Mouse (Mus musculus): ENCODE measurements at regions not wholly inside any gene's neighbourhood (a gene's known extent, or its start where the extent isn't known, plus 50 kb on each side); places are given as distances from the start of the nearest gene placed in this dataset.

DNA sequence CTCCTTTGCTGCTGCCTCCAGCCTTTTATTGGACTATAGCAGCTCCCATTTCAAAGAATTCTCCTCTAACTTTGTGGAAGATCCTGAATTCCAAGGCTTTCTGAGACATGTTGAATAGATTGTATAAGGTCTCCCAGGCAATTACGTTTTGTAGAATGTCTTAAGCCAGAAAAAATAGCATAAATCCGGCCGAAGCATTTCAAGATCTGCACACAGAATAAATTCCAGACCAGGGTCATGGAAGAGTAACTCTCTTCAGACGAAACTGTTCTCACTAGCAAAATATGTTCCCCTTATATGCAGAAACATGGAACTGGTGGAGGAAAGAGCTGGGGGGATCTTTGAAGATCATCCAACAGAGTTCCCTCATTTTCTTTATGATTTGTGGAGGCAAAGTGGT, 259.5 kb downstream of the Pmp22 start:
- no peaks in the 10 kb centered on the region for H3K4me1 ChIP-seq (ENCODE audit: control insufficient read depth, insufficient read depth, insufficient read length, low read length)
- WGBS: 79% methylated on average over 4 of the region's 4 CpGs

DNA sequence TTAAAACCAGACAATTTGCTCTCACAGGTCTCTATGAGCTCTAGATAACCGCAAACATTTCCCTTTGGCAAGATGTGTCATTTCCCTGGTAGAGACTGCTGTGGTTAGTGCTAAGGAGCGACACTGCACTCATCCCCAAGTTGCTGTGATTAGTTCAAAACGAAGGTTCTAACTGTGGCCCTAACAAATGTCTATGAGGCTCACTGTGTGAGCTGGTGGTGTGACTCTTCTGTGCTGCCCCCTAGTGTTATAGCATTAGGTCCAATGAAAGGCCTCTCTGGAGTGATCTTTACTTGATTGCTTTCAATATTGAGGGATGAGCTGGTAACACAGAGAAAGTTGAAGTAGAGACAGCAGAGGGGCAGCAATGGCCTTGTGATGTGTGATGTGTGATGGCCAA, 262.7 kb downstream of the Pmp22 start:
- Histone ChIP-seq H3K36me3 (ENCODE audit: control insufficient read depth, insufficient read depth, low read length) (no peaks in the 10 kb centered on the region), H3K4me1 (ENCODE audit: control insufficient read depth, insufficient read depth, insufficient read length, low read length) (no peaks in the 10 kb centered on the region), H3K27ac (ENCODE audit: insufficient read depth, low read depth, low read length) (no peak overlapping the region), H3K27me3 (ENCODE audit: control insufficient read depth, insufficient read depth, low read length) (no peaks in the 10 kb centered on the region), H3K4me3 (ENCODE audit: low read depth, low read length) (no peak overlapping the region)
- WGBS: 46% methylated on average over 3 of the region's 3 CpGs
- TF ChIP-seq CTCF (IDR thresholded peaks at IDR 0.05; ENCODE audit: extremely low read depth, insufficient read length, insufficient replicate concordance, low read depth, low read length) (no peak), POLR2A (IDR thresholded peaks at IDR 0.05; ENCODE audit: low read depth, low read length) (no peak)

More for the DNA sequence above, 259.5 kb downstream of the Pmp22 start:
- Histone ChIP-seq H3K36me3 (ENCODE audit: control insufficient read depth, insufficient read depth, low read length) (no peaks in the 10 kb centered on the region), H3K27me3 (ENCODE audit: control insufficient read depth, insufficient read depth, low read length) (no peaks in the 10 kb centered on the region), H3K27ac (ENCODE audit: insufficient read depth, low read depth, low read length) (no peak overlapping the region), H3K4me3 (ENCODE audit: low read depth, low read length) (no peak overlapping the region)
- TF ChIP-seq CTCF (IDR thresholded peaks at IDR 0.05; ENCODE audit: extremely low read depth, insufficient read length, insufficient replicate concordance, low read depth, low read length) (no peak), POLR2A (IDR thresholded peaks at IDR 0.05; ENCODE audit: low read depth, low read length) (no peak)

DNA sequence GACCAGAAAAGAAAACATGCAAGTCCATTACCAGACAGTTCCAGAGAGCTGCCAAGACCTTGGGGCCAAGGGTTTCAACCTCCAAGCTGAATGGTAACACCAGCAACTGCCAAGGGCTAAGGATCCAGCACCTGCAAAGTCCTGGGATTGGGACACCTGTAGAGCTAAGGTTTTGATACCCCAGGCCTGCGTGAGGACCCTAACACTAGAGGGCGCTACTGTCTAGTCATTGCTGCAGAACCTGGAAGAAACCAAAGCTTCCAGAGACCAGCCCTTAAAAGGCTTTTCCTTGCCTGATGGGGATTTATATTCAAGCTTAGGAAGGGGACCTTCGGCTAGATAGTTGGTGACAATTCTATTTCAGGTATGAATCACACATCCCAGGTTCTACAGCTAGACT, 263.6 kb downstream of the Pmp22 start:
- WGBS: 60% methylated on average over 3 of the region's 3 CpGs
- Histone ChIP-seq H3K4me1 (ENCODE audit: control insufficient read depth, insufficient read depth, insufficient read length, low read length) (no peaks in the 10 kb centered on the region), H3K27me3 (ENCODE audit: control insufficient read depth, insufficient read depth, low read length) (no peaks in the 10 kb centered on the region), H3K4me3 (ENCODE audit: low read depth, low read length) (no peak overlapping the region), H3K27ac (ENCODE audit: insufficient read depth, low read depth, low read length) (no peak overlapping the region), H3K36me3 (ENCODE audit: control insufficient read depth, insufficient read depth, low read length) (no peaks in the 10 kb centered on the region)
- TF ChIP-seq POLR2A (IDR thresholded peaks at IDR 0.05; ENCODE audit: low read depth, low read length) (no peak), CTCF (IDR thresholded peaks at IDR 0.05; ENCODE audit: extremely low read depth, insufficient read length, insufficient replicate concordance, low read depth, low read length) (peak; percentile 44; the same call in 1 of the 2 replicates)

DNA sequence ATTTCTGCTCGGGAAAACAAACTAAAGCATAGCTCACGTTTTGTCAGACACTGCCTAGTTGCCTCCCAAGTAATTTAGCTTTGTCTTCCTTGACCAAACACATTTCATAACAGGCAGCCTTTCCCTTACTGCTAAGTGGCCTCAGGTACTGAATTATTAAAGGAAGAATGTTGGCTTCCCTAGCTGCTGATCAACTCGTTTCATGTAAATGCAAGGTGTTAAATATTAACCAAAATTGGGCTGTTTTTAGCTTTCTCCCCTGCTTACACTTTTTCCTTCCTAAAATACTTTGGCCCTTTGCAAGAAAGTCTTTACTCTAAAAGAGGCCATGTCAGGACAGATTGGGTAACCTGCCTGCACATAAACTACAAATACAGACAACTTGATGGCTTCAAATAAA, 265.4 kb downstream of the Pmp22 start:
- no peaks in the 10 kb centered on the region for H3K36me3 ChIP-seq (ENCODE audit: control insufficient read depth, insufficient read depth, low read length)
- no peak overlapping the region for H3K27ac ChIP-seq (ENCODE audit: insufficient read depth, low read depth, low read length)
- H3K4me3 ChIP-seq (ENCODE audit: low read depth, low read length): no peak overlapping the region
- H3K4me1 ChIP-seq (ENCODE audit: control insufficient read depth, insufficient read depth, insufficient read length, low read length): no peaks in the 10 kb centered on the region
- 27% methylated on average over 3 of the region's 3 CpGs for WGBS
- H3K27me3 ChIP-seq (ENCODE audit: control insufficient read depth, insufficient read depth, low read length): no peaks in the 10 kb centered on the region
- no peak for TF ChIP-seq POLR2A (IDR thresholded peaks at IDR 0.05; ENCODE audit: low read depth, low read length)
- TF ChIP-seq CTCF (IDR thresholded peaks at IDR 0.05; ENCODE audit: extremely low read depth, insufficient read length, insufficient replicate concordance, low read depth, low read length): no peak

DNA sequence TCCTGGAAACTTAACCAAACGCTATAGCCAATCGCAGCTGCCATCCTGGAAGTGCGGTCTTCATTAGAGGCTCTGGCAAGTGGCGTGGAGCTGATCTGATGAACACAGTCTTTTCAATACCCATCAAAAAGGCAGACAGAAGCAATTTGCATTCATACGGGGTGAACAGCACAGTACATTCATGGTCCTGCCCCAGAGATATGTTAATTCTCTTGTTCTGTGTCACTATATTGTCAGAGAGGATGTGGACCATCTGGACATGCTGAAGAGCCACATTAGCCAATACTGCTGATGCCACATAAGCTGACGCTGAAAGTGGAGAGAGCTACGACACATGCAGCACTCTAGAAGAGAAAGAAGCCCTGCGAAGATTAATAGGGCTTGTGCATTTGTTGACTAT, 267.6 kb downstream of the Pmp22 start:
- Histone ChIP-seq H3K36me3 (ENCODE audit: control insufficient read depth, insufficient read depth, low read length) (no peaks in the 10 kb centered on the region), H3K4me3 (ENCODE audit: low read depth, low read length) (no peak overlapping the region), H3K4me1 (ENCODE audit: control insufficient read depth, insufficient read depth, insufficient read length, low read length) (no peaks in the 10 kb centered on the region), H3K27ac (ENCODE audit: insufficient read depth, low read depth, low read length) (no peak overlapping the region), H3K27me3 (ENCODE audit: control insufficient read depth, insufficient read depth, low read length) (no peaks in the 10 kb centered on the region)
- 85% methylated on average over 8 of the region's 8 CpGs for WGBS
- TF ChIP-seq POLR2A (IDR thresholded peaks at IDR 0.05; ENCODE audit: low read depth, low read length) (no peak), CTCF (IDR thresholded peaks at IDR 0.05; ENCODE audit: extremely low read depth, insufficient read length, insufficient replicate concordance, low read depth, low read length) (no peak)

DNA sequence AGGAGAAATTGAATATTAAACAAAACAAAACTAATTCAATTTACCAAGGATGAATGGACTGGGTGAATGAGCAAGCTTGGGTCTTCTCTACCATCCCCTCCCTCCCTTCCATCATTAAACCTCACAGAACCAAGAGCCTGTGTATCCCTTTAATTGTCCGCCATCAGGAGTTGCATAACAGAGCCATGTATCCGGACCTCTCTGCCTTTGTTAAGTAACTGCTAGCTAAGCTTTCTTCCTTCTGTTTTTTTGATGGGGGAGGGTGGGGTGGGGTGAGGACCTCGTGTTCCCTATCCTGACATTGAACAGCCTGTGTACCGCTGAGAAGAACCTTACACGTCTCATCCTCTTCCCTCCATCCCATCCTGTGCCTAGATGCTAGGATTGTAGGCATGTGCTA, 274.0 kb downstream of the Pmp22 start:
- 59% methylated on average over 5 of the region's 5 CpGs for WGBS
- Histone ChIP-seq H3K27ac (ENCODE audit: insufficient read depth, low read depth, low read length) (no peak overlapping the region), H3K4me3 (ENCODE audit: low read depth, low read length) (no peak overlapping the region), H3K4me1 (ENCODE audit: control insufficient read depth, insufficient read depth, insufficient read length, low read length) (no peaks in the 10 kb centered on the region), H3K27me3 (ENCODE audit: control insufficient read depth, insufficient read depth, low read length) (no peaks in the 10 kb centered on the region), H3K36me3 (ENCODE audit: control insufficient read depth, insufficient read depth, low read length) (no peaks in the 10 kb centered on the region)
- no peak for TF ChIP-seq POLR2A (IDR thresholded peaks at IDR 0.05; ENCODE audit: low read depth, low read length)
- no peak for TF ChIP-seq CTCF (IDR thresholded peaks at IDR 0.05; ENCODE audit: extremely low read depth, insufficient read length, insufficient replicate concordance, low read depth, low read length)

DNA sequence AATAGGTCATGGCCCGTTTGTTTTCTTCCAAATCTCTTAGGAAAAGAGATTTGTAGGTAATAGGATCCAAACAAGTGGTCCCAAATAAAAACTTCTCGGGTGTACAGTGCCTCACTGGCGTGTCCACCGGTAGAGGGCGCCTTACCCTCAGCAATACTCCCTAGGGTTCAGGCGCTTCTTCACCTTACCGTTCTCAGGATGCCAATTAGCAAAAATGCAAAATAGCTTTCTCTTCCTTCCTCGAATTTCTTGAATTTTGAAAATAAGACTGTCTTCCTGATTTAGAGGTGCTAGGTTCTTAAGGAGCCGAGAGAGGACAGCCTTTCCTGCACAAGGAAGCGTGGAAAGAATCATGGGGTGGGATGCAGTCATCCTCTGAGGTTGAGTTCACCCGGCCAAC, 275.9 kb downstream of the Pmp22 start:
- no peaks in the 10 kb centered on the region for H3K27me3 ChIP-seq (ENCODE audit: control insufficient read depth, insufficient read depth, low read length)
- peak; percentile 78; the same call in 1 of the 2 replicates for TF ChIP-seq CTCF (IDR thresholded peaks at IDR 0.05; ENCODE audit: extremely low read depth, insufficient read length, insufficient replicate concordance, low read depth, low read length)
- no peak for TF ChIP-seq POLR2A (IDR thresholded peaks at IDR 0.05; ENCODE audit: low read depth, low read length)

DNA sequence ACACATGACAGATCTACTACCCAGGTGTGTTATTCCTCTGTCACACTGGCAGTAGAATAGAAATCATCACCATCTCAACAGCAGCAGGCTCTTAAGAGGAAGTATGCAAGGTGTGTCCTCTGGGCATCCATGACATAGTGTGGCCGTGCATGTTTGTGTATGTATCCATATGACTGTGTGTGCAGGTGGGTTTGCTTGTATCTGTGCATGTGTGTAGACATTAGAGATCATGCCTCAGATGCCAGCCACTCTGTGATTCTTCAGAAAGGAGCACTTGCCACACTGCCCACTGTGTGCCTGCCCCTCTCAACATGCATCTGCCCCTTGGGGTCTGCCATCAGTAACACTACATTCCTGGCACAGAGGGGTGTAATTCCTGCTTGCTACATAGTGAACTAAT, 280.6 kb downstream of the Pmp22 start:
- 82% methylated on average over 1 of the region's 1 CpGs for WGBS
- Histone ChIP-seq H3K27ac (ENCODE audit: insufficient read depth, low read depth, low read length) (no peak overlapping the region), H3K4me3 (ENCODE audit: low read depth, low read length) (no peak overlapping the region), H3K27me3 (ENCODE audit: control insufficient read depth, insufficient read depth, low read length) (no peaks in the 10 kb centered on the region), H3K4me1 (ENCODE audit: control insufficient read depth, insufficient read depth, insufficient read length, low read length) (no peaks in the 10 kb centered on the region), H3K36me3 (ENCODE audit: control insufficient read depth, insufficient read depth, low read length) (no peaks in the 10 kb centered on the region)
- TF ChIP-seq POLR2A (IDR thresholded peaks at IDR 0.05; ENCODE audit: low read depth, low read length) (no peak), CTCF (IDR thresholded peaks at IDR 0.05; ENCODE audit: extremely low read depth, insufficient read length, insufficient replicate concordance, low read depth, low read length) (no peak)

More for the DNA sequence above, 275.9 kb downstream of the Pmp22 start:
- 15% methylated on average over 11 of the region's 11 CpGs for WGBS
- Histone ChIP-seq H3K4me3 (ENCODE audit: low read depth, low read length) (no peak overlapping the region), H3K27ac (ENCODE audit: insufficient read depth, low read depth, low read length) (no peak overlapping the region), H3K36me3 (ENCODE audit: control insufficient read depth, insufficient read depth, low read length) (no peaks in the 10 kb centered on the region), H3K4me1 (ENCODE audit: control insufficient read depth, insufficient read depth, insufficient read length, low read length) (no peaks in the 10 kb centered on the region)

Data from small intestine, adult 2 months (tissue).